Mouse (Mus musculus): ENCODE data around the gene Hadha.

GRCm38 (mm10) chr5:30109899-30110298, 45.1 kb downstream of the Hadha start:
- TF ChIP-seq GATA1 (IDR thresholded peaks at IDR 0.05; ENCODE audit: borderline replicate concordance, low read length) (no peak), FLI1 (IDR thresholded peaks at IDR 0.05; ENCODE audit: low read length) (no peak)

All from megakaryocyte, embryonic 14.5 days (primary cell).